In the genomic region with DNA sequence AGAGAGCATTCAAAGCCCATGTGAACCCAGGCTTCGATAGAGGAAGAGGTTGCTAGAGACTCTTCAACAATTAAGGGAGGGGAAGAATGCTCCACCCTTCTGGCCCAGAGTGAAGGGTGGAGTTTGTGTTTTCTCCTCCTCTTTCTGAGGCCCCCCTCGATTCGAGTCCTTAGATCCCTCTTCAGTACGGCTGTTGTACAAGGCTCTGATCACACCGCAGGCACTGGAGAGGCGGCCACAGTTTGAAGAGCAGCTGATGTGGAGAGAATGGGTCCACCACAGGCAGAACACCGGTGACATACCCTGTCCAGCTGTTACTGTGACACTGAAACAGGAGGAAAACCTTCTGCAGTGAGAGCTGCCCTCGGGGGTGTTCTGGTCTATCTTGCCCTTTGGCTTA, we compare ENCODE assay signal across 11 mouse cellular contexts.
"Had no signal": no experiment of that assay in that cellular context is flagged by ENCODE, and none has a peak within 500 bp of the region (broad histone marks: within the 10 kb centered on the region; RNA-seq: fewer than 3 reads in every experiment).

No protein-coding gene starts in this region.

- ATAC-seq: midbrain, embryonic 15.5 days had no signal

- H3K9me3 ChIP-seq: liver, embryonic 15.5 days; megakaryocyte, embryonic 14.5 days; midbrain, embryonic 15.5 days; neural tube, embryonic 12.5 days had no signal

- DNase-seq: kidney, adult 8-10 months; kidney, postnatal 25 days; lung, embryonic 14.5 days had no signal

- H3K4me3 ChIP-seq: liver, embryonic 15.5 days; megakaryocyte, embryonic 14.5 days; midbrain, embryonic 15.5 days; neural tube, embryonic 12.5 days had no signal

- H3K27me3 ChIP-seq: liver, embryonic 15.5 days; midbrain, embryonic 15.5 days; neural tube, embryonic 12.5 days had no signal

- H3K9ac ChIP-seq: liver, embryonic 15.5 days; lung, embryonic 14.5 days; midbrain, embryonic 15.5 days; neural tube, embryonic 12.5 days had no signal

- H3K4me2 ChIP-seq: liver, embryonic 11.5 days; liver, embryonic 15.5 days; lung, embryonic 14.5 days; midbrain, embryonic 11.5 days; midbrain, embryonic 15.5 days; neural tube, embryonic 12.5 days had no signal

- H3K27ac ChIP-seq: liver, embryonic 15.5 days; macrophage; midbrain, embryonic 15.5 days; neural tube, embryonic 12.5 days; stomach, postnatal 0 days had no signal

- H3K36me3 ChIP-seq: liver, embryonic 15.5 days; neural tube, embryonic 12.5 days had no signal

- H3K4me1 ChIP-seq: liver, embryonic 15.5 days; neural tube, embryonic 12.5 days had no signal
